Mouse (Mus musculus): ENCODE measurements around the gene Nags.

GRCm38 (mm10) chr11:102137625-102138446 lies 7.5 kb upstream of the Nags start:
- TF ChIP-seq CTCF (IDR thresholded peaks at IDR 0.05) (no peak), EP300 (IDR thresholded peaks at IDR 0.05) (no peak)
